Mouse (Mus musculus) lung, postnatal 0 days (tissue): ENCODE results near the gene Gm340.

Experiments
- CTCF ChIP-seq: IDR thresholded peaks from 2 replicates; pipeline ENCODE4 v1.5.1; 2016; ENCODE audit warnings: antibody characterized with exemption, mild to moderate bottlenecking
- EP300 ChIP-seq: IDR thresholded peaks from 2 replicates; pipeline ENCODE4 v1.6.1; 2016; ENCODE audit warnings: antibody characterized with exemption, mild to moderate bottlenecking, control low read depth

DNA sequence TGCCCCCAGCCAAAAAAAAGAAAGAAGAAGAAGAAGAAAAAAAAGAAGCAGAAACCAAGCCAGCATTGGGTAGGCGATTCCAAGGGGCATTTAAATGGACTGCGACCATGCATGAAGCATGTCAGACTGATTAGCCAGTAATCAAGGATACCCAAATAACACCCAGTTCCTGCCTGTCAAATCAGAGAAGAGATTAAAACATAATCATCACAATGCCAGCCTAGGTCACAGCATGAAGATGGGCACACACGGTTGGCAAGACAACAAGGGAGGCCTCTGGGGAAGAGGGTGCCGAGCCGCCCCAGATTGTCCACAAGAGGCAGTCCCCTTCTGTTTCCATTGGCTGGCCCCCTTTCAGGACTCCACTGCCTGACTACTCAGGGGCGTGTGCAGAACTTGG, 52.8 kb downstream of the Gm340 start:
- TF ChIP-seq CTCF (no peak), EP300 (no peak)
